Mouse (Mus musculus) spleen, adult 2 months (tissue): ENCODE data around the gene Odf4.

Experiments used
- CTCF ChIP-seq: fragments of 200-500 bp; IDR thresholded peaks from 2 replicates; pipeline ENCODE4 v1.5.1; 2011; ENCODE audit warnings: mild to moderate bottlenecking, inconsistent platforms; ENCODE audit not compliant: insufficient read depth, insufficient read length, insufficient replicate concordance; ENCODE audit errors: extremely low read depth
- POLR2A ChIP-seq: fragments of 200-500 bp; IDR thresholded peaks from 2 replicates; pipeline ENCODE4 v1.6.1; 2011; ENCODE audit warnings: low read depth, low read length, inconsistent platforms

- TF ChIP-seq POLR2A (no peak), CTCF (no peak)
Observed at GRCm38 (mm10) chr11:68906461-68906790, 20.5 kb downstream of the Odf4 start.
